Mouse (Mus musculus) erythroblast, embryonic 14.5 days (primary cell): ENCODE data around the gene Ing4.

ENCODE experiments used
- GATA1 ChIP-seq: IDR thresholded peaks from 2 replicates; pipeline ENCODE4 v1.6.1; 2012; ENCODE audit warnings: low read length, inconsistent platforms, mixed read lengths
- TAL1 ChIP-seq: IDR thresholded peaks from 3 replicates; pipeline ENCODE4 v1.6.1; 2012; ENCODE audit warnings: low read length, inconsistent platforms, mixed read lengths

GRCm38 (mm10) chr6:125063906-125064305, 24.3 kb downstream of the Ing4 start:
- TF ChIP-seq TAL1 (no peak), GATA1 (no peak)
